Mouse (Mus musculus): ENCODE results near the gene Atmin. TPM values are rescaled to one million over a fixed set of nuclear protein-coding genes. Genes with fewer than 3 reads are reported as not detected.

Atmin gene
- polyA plus RNA-seq, 1 experiment from 2014 or later: 13.0 TPM

GRCm38 (mm10) chr8:116952428-116952827 lies 9.2 kb downstream of the Atmin start:
- no peak overlapping the region for H3K9ac ChIP-seq
- no peak overlapping the region for H3K4me2 ChIP-seq
- 94% methylated on average over 8 of the region's 8 CpGs for WGBS

GRCm38 (mm10) chr8:116954415-116954814 lies 11.2 kb downstream of the Atmin start:
- Histone ChIP-seq H3K27me3 (no peaks in the 10 kb centered on the region), H3K9ac (no peak overlapping the region), H3K4me3 (no peak overlapping the region), H3K4me2 (no peak overlapping the region), H3K4me1 (peaks cover 4% of the 10 kb centered on the region; the same call in 1 of the 2 replicates), H3K9me3 (replicated peaks) (no peaks in the 10 kb centered on the region), H3K36me3 (ENCODE audit: poor library complexity, severe bottlenecking) (peaks cover 66% of the 10 kb centered on the region), H3K27ac (no peak overlapping the region)
- ATAC-seq: no peak
- WGBS: 94% methylated on average over 9 of the region's 9 CpGs

More at GRCm38 (mm10) chr8:116952428-116952827, 9.2 kb downstream of the Atmin start:
- no peak overlapping the region for H3K27ac ChIP-seq
- no peak overlapping the region for H3K4me3 ChIP-seq
- ATAC-seq: no peak
- peaks cover 4% of the 10 kb centered on the region; the same call in 1 of the 2 replicates for H3K4me1 ChIP-seq
- H3K9me3 ChIP-seq (replicated peaks): no peaks in the 10 kb centered on the region
- H3K36me3 ChIP-seq (ENCODE audit: poor library complexity, severe bottlenecking): peaks cover 46% of the 10 kb centered on the region
- no peaks in the 10 kb centered on the region for H3K27me3 ChIP-seq

- Histone ChIP-seq H3K27ac (no peak overlapping the region), H3K9ac (no peak overlapping the region), H3K27me3 (no peaks in the 10 kb centered on the region), H3K4me1 (no peaks in the 10 kb centered on the region), H3K9me3 (replicated peaks) (no peaks in the 10 kb centered on the region), H3K4me2 (no peak overlapping the region), H3K4me3 (no peak overlapping the region), H3K36me3 (ENCODE audit: poor library complexity, severe bottlenecking) (no peaks in the 10 kb centered on the region)
- 72% methylated on average over 6 of the region's 6 CpGs for WGBS
- no peak for ATAC-seq
Observed at GRCm38 (mm10) chr8:116969531-116969930, 26.3 kb downstream of the Atmin start.

- Histone ChIP-seq H3K4me3 (no peak overlapping the region), H3K9me3 (replicated peaks) (no peaks in the 10 kb centered on the region), H3K36me3 (ENCODE audit: poor library complexity, severe bottlenecking) (no peaks in the 10 kb centered on the region), H3K27ac (no peak overlapping the region), H3K4me1 (peaks cover 13% of the 10 kb centered on the region), H3K4me2 (no peak overlapping the region), H3K27me3 (no peaks in the 10 kb centered on the region), H3K9ac (no peak overlapping the region)
- no peak for ATAC-seq
- WGBS: 27% methylated on average over 5 of the region's 5 CpGs
Observed at GRCm38 (mm10) chr8:116975066-116975465, 31.9 kb downstream of the Atmin start.

- no peaks in the 10 kb centered on the region for H3K36me3 ChIP-seq (ENCODE audit: poor library complexity, severe bottlenecking)
- no peak overlapping the region for H3K4me3 ChIP-seq
- no peak overlapping the region for H3K9ac ChIP-seq
- no peak for ATAC-seq
- WGBS: 48% methylated on average over 5 of the region's 5 CpGs
- H3K9me3 ChIP-seq (replicated peaks): no peaks in the 10 kb centered on the region
- no peak overlapping the region for H3K4me2 ChIP-seq
- peaks cover 13% of the 10 kb centered on the region for H3K4me1 ChIP-seq
- no peak overlapping the region for H3K27ac ChIP-seq
- H3K27me3 ChIP-seq: no peaks in the 10 kb centered on the region
Observed at GRCm38 (mm10) chr8:116975606-116976005, 32.4 kb downstream of the Atmin start.

- H3K4me2 ChIP-seq: peak overlapping the region; percentile 69
- no peak overlapping the region for H3K27ac ChIP-seq
- peak overlapping the region; percentile 59 for H3K9ac ChIP-seq
- 29% methylated on average over 8 of the region's 8 CpGs for WGBS
- H3K36me3 ChIP-seq (ENCODE audit: poor library complexity, severe bottlenecking): peaks cover 3% of the 10 kb centered on the region; the same call in 1 of the 2 replicates
- no peaks in the 10 kb centered on the region for H3K27me3 ChIP-seq
- no peaks in the 10 kb centered on the region for H3K9me3 ChIP-seq (replicated peaks)
- peaks cover 13% of the 10 kb centered on the region for H3K4me1 ChIP-seq
- H3K4me3 ChIP-seq: peak overlapping the region; percentile 72
- ATAC-seq: no peak
Observed at GRCm38 (mm10) chr8:116978052-116978451, 34.9 kb downstream of the Atmin start.

- peaks cover 13% of the 10 kb centered on the region for H3K4me1 ChIP-seq
- H3K9ac ChIP-seq: peak within 1 kb of the TSS; percentile 59
- no peaks in the 10 kb centered on the region for H3K9me3 ChIP-seq (replicated peaks)
- ATAC-seq: peak; percentile 99
- peak within 1 kb of the TSS; percentile 69 for H3K4me2 ChIP-seq
- peak within 1 kb of the TSS; percentile 72 for H3K4me3 ChIP-seq
- H3K36me3 ChIP-seq (ENCODE audit: poor library complexity, severe bottlenecking): peaks cover 10% of the 10 kb centered on the region; the same call in 1 of the 2 replicates
- H3K27ac ChIP-seq: no peak within 1 kb of the TSS
- under 1% methylated on average over 46 of the region's 46 CpGs for WGBS
- no peaks in the 10 kb centered on the region for H3K27me3 ChIP-seq
Observed at GRCm38 (mm10) chr8:116978631-116979256, 35.6 kb downstream of the Atmin start, which contains the start of gene 1700030J22Rik. 1700030J22Rik (minus strand) TSS chr8:116978959.

GRCm38 (mm10) chr8:116980117-116980516 lies 36.9 kb downstream of the Atmin start:
- WGBS: 14% methylated on average over 4 of the region's 4 CpGs
- Histone ChIP-seq H3K9me3 (replicated peaks) (no peaks in the 10 kb centered on the region), H3K27ac (no peak overlapping the region), H3K27me3 (no peaks in the 10 kb centered on the region), H3K4me1 (peaks cover 13% of the 10 kb centered on the region), H3K9ac (no peak overlapping the region), H3K4me2 (no peak overlapping the region), H3K4me3 (no peak overlapping the region), H3K36me3 (ENCODE audit: poor library complexity, severe bottlenecking) (peaks cover 12% of the 10 kb centered on the region; the same call in 1 of the 2 replicates)
- no peak for ATAC-seq

- Histone ChIP-seq H3K4me2 (no peak overlapping the region), H3K27ac (no peak overlapping the region), H3K4me1 (peaks cover 15% of the 10 kb centered on the region), H3K27me3 (no peaks in the 10 kb centered on the region), H3K9ac (no peak overlapping the region), H3K36me3 (ENCODE audit: poor library complexity, severe bottlenecking) (peaks cover 15% of the 10 kb centered on the region), H3K4me3 (no peak overlapping the region), H3K9me3 (replicated peaks) (no peaks in the 10 kb centered on the region)
- ATAC-seq: no peak
- 98% methylated on average over 3 of the region's 3 CpGs for WGBS
Observed at GRCm38 (mm10) chr8:116989842-116990241, 46.6 kb downstream of the Atmin start.

- Histone ChIP-seq H3K36me3 (ENCODE audit: poor library complexity, severe bottlenecking) (peaks cover 9% of the 10 kb centered on the region; the same call in 1 of the 2 replicates), H3K27me3 (no peaks in the 10 kb centered on the region), H3K4me2 (no peak overlapping the region), H3K9ac (no peak overlapping the region), H3K4me3 (no peak overlapping the region), H3K4me1 (peaks cover 15% of the 10 kb centered on the region), H3K9me3 (replicated peaks) (no peaks in the 10 kb centered on the region), H3K27ac (no peak overlapping the region)
- 69% methylated on average over 8 of the region's 8 CpGs for WGBS
- no peak for ATAC-seq
Observed at GRCm38 (mm10) chr8:116991241-116991640, 48.0 kb downstream of the Atmin start.

- Histone ChIP-seq H3K4me1 (peaks cover 15% of the 10 kb centered on the region), H3K9me3 (replicated peaks) (no peaks in the 10 kb centered on the region), H3K4me2 (peak overlapping the region; percentile 90), H3K9ac (peak overlapping the region; percentile 71), H3K36me3 (ENCODE audit: poor library complexity, severe bottlenecking) (no peaks in the 10 kb centered on the region), H3K4me3 (peak overlapping the region; percentile 60), H3K27ac (no peak overlapping the region), H3K27me3 (no peaks in the 10 kb centered on the region)
- 6% methylated on average over 23 of the region's 23 CpGs for WGBS
- no peak for ATAC-seq
Observed at GRCm38 (mm10) chr8:116992176-116992971, 49.2 kb downstream of the Atmin start.

Data from forebrain, embryonic 13.5 days (tissue).